Mouse (Mus musculus) brown adipose tissue, adult 24 weeks (tissue): ENCODE results near the gene Cd5. TPM values are rescaled to one million over a fixed set of nuclear protein-coding genes. Genes with fewer than 3 reads are reported as not detected.

Experiments used
- H3K27ac ChIP-seq: fragments of 200-500 bp; replicated peaks from 2 replicates; pipeline ENCODE4 v1.5.1; 2012; ENCODE audit warnings: low read depth, mild to moderate bottlenecking, low read length
- H3K4me1 ChIP-seq: fragments of 200-500 bp; 2 replicates; pipeline ENCODE4 v1.6.1; 2012; ENCODE audit warnings: low read length, mixed read lengths; ENCODE audit not compliant: control insufficient read depth, insufficient read depth, insufficient read length
- H3K4me3 ChIP-seq: fragments of 200-500 bp; 2 replicates; pipeline ENCODE4 v1.5.1; 2012; ENCODE audit warnings: low read depth, mild to moderate bottlenecking, low read length, moderate library complexity; ENCODE audit not compliant: insufficient read depth
- polyA plus RNA-seq: library from polyadenylated mRNA; stranded (reverse); fragments of >200 nt; gene quantifications from 2 replicates; pipeline ENCODE4 v1.2.4, GENCODE M21; 2012; ENCODE audit not compliant: missing spikeins, insufficient read depth, insufficient read length

Gene Cd5
- polyA plus RNA-seq, 1 experiment = not detected

- Histone ChIP-seq H3K27ac (peak overlapping the region; percentile 86), H3K4me1 (peaks cover 17% of the 10 kb centered on the region), H3K4me3 (peak overlapping the region; percentile 80)
These were observed 49.2 kb downstream of the Cd5 start for GRCm38 (mm10) chr19:10689470-10690166.

DNA sequence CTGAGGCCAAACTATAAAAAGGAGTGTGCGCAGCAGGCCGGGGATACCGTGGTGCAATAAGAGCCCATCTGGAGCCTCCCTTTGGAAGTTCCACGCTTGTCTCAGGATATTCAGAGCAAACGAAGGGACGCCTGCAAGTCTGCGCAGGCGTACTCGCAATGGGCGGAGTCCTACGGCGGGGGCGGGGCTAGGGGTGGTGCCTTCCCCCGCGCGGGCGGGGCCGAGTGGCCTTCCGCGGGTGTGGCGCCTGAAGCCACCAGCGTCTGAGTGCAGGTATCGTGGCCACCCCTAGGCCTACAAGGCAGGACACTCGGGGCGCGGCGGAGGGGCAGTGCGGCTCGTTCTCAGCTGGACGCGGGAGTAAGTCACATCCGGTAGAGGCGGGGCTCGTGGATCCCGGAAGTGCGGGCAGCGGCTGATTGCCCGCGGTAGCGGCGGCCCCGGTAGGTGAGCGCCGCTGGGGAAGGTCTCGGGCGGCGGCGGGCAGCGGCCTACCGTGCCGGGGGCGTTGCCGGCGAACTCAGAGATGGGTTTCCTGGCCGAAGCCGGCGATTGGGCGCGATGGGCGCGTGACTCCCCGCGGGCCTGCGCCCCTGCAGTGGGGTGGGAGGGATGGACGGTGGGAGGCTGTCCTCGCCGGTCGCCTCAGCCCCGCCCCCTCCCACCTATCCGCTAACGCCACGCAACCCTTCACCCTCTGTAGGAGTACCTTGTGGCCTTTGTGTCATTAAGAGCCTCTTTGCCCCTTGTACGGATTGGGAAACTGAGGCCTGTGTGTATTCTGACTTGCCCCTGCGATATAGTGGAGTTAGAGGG lies 50.1 kb downstream of the Cd5 start, which contains the start of gene Vps37c:
Gene Vps37c, plus strand, starts transcription at position 199 of the 816 bp plus-strand sequence.
- Histone ChIP-seq H3K4me1 (peaks cover 17% of the 10 kb centered on the region), H3K4me3 (peak within 1 kb of the TSS; percentile 80), H3K27ac (peak within 1 kb of the TSS; percentile 86)

GRCm38 (mm10) chr19:10685727-10686126 lies 53.1 kb downstream of the Cd5 start:
- H3K27ac ChIP-seq = no peak overlapping the region
- H3K4me3 ChIP-seq = no peak overlapping the region
- peaks cover 10% of the 10 kb centered on the region; the same call in 1 of the 2 replicates for H3K4me1 ChIP-seq

DNA sequence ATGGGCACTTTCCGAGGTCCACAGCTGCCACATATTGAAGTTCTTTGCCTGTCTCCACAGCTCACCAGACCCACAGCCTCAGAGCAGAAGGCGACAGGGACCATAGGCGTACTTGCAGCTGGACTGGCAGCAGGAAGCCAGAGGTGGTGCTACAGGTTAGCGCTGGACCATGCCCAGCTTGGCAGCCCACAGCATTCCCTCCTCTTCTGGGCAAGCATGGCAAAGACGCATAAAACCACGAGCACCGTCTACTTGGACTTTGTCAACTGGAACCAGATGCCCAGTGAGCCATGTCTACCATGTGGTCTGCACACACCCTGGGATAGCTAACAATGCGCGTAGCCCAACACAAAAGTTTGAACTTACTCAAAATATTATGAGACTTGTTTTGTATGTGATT lies 53.7 kb downstream of the Cd5 start:
- Histone ChIP-seq H3K27ac (no peak overlapping the region), H3K4me3 (no peak overlapping the region), H3K4me1 (peaks cover 5% of the 10 kb centered on the region; the same call in 1 of the 2 replicates)

- Histone ChIP-seq H3K4me1 (no peaks in the 10 kb centered on the region), H3K4me3 (no peak overlapping the region), H3K27ac (no peak overlapping the region)
These were observed 57.2 kb downstream of the Cd5 start for GRCm38 (mm10) chr19:10681571-10681970.

- Histone ChIP-seq H3K27ac (no peak overlapping the region), H3K4me1 (no peaks in the 10 kb centered on the region), H3K4me3 (no peak overlapping the region)
These were observed 60.1 kb downstream of the Cd5 start for GRCm38 (mm10) chr19:10678772-10679067.

- no peak within 1 kb of the TSS for H3K27ac ChIP-seq
- H3K4me1 ChIP-seq = no peaks in the 10 kb centered on the region
- H3K4me3 ChIP-seq = no peak within 1 kb of the TSS
These were observed 60.7 kb downstream of the Cd5 start, which contains the start of gene Pga5 for GRCm38 (mm10) chr19:10677915-10678771. Gene Pga5, minus strand, starts transcription at chr19:10678071.

DNA sequence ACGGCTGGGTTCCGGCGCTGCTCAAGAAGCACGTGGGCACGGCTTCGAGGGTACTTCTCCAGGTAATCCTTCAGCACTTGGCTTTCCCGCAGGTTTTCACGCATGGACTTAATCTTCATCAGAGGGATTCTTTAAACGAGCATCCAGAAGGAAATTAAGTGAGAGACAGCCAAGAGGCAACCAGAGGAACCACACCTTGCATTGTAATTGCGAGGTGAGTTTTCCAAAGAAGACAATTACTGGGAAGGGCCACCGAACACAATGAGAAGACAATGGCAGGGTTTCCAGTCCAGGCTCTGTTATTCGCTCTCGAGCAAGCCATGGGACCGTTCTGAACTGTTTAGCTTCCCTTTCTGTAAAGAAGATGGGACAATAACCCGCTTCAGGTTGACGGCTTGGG lies 62.1 kb downstream of the Cd5 start:
- H3K27ac ChIP-seq = no peak overlapping the region
- no peaks in the 10 kb centered on the region for H3K4me1 ChIP-seq

DNA sequence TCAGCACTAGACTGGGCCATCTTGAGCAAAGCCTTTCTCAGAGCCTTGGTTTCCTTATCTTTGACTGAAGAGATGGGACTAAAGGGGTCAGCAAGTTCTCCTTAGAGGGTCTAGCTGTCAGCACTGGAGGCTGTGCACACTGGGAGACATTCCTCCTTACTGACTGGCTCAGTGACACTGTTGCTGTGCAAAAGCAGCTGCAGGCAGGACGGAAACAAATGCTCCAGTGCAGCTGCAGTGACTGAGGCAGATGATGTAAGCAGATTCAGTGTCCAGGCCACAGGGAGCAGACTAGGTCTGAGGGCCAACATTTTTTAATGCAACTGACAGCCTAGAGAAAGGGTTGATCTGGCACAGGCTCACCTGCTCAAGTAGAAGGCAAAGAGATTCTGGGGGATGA lies 65.5 kb downstream of the Cd5 start:
- Histone ChIP-seq H3K27ac (no peak overlapping the region), H3K4me3 (no peak overlapping the region), H3K4me1 (no peaks in the 10 kb centered on the region)

More for the DNA sequence above, 62.1 kb downstream of the Cd5 start:
- no peak overlapping the region for H3K4me3 ChIP-seq

- Histone ChIP-seq H3K4me3 (no peak overlapping the region), H3K4me1 (no peaks in the 10 kb centered on the region), H3K27ac (no peak overlapping the region)
These were observed 66.9 kb downstream of the Cd5 start for GRCm38 (mm10) chr19:10671854-10672417.

GRCm38 (mm10) chr19:10671319-10671718 lies 67.5 kb downstream of the Cd5 start:
- H3K4me3 ChIP-seq = no peak overlapping the region
- H3K4me1 ChIP-seq = no peaks in the 10 kb centered on the region
- H3K27ac ChIP-seq = no peak overlapping the region

Other genes with a start within 250 kb of the Cd5 start
- 18.5 and 18.6 TPM in 2 replicates for gene Cpsf7, start 213.7 kb downstream of the Cd5 start, polyA plus RNA-seq
- gene Sdhaf2, start 212.9 kb downstream of the Cd5 start, polyA plus RNA-seq = 57.1 and 65.5 TPM in 2 replicates
- 11.0 and 15.9 TPM in 2 replicates for gene Tmem216, start 182.8 kb downstream of the Cd5 start, polyA plus RNA-seq
- 7.2 TPM in 2 replicates for gene Cyb561a3, start 161.8 kb downstream of the Cd5 start, polyA plus RNA-seq
- 5.0 and 6.6 TPM in 2 replicates for gene Tmem138, start 161.6 kb downstream of the Cd5 start, polyA plus RNA-seq
- gene Ddb1, start 133.7 kb downstream of the Cd5 start, polyA plus RNA-seq = 89.1 and 92.5 TPM in 2 replicates
- 8.0 and 11.4 TPM in 2 replicates for gene Tkfc, start 133.3 kb downstream of the Cd5 start, polyA plus RNA-seq
- gene Vwce, start 104.8 kb downstream of the Cd5 start, polyA plus RNA-seq = not detected in 2 replicates
- gene Pga5, start 60.9 kb downstream of the Cd5 start, polyA plus RNA-seq = not detected in 2 replicates
- 8.5 and 10.1 TPM in 2 replicates for gene Vps37c, start 50.3 kb downstream of the Cd5 start, polyA plus RNA-seq
- not detected in 2 replicates for gene Cd6, start 91.1 kb upstream of the Cd5 start, polyA plus RNA-seq
- 2.1 and 2.4 TPM in 2 replicates for gene Slc15a3, start 100.7 kb upstream of the Cd5 start, polyA plus RNA-seq
- 1.7 and 2.1 TPM in 2 replicates for gene Tmem132a, start 130.9 kb upstream of the Cd5 start, polyA plus RNA-seq
- 75.1 and 80.3 TPM in 2 replicates for gene Tmem109, start 143.0 kb upstream of the Cd5 start, polyA plus RNA-seq
- 64.9 and 65.6 TPM in 2 replicates for gene Prpf19, start 156.2 kb upstream of the Cd5 start, polyA plus RNA-seq
- gene Zp1, start 181.6 kb upstream of the Cd5 start, polyA plus RNA-seq = not detected in 2 replicates
- not detected in 2 replicates for gene Ptgdr2, start 198.2 kb upstream of the Cd5 start, polyA plus RNA-seq
- 3.8 and 4.0 TPM in 2 replicates for gene Ccdc86, start 210.3 kb upstream of the Cd5 start, polyA plus RNA-seq
- not detected in 2 replicates for gene Ms4a10, start 235.7 kb upstream of the Cd5 start, polyA plus RNA-seq